Mouse (Mus musculus): ENCODE measurements around the gene Arid1b.

The Arid1b gene

DNA sequence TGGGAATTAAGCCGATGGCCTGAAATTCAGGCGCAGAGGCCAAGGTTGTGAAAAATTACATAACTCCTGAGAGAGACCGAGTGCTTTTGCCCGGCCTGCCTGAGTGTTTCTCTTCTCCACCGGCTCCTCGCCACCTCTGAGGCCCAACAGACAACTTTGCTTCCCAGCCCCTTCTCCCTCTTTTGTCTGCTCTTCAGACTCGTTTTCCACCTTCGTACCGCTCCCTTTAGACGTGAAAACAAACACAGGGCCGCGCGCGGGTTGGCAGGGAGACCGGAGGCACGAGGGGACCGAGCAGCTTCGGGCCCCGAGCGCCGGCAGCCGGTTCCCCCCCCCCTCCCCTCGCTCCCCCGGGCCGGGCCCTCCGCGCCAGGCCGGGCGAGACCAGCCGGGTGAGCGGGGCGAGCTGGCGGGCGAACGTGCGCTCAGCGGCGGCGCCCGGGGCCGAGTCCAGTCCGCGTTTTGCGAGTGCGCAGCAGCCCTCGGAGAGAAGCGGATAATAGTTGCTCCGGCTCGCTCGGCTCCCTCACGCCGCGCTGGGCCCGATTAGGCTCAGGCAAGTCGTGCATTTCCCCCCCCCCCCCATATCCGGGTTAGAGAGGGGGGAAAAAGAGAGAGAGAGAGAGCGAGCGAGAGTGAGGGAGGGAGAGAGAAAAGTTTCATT lies at the start of gene Arid1b:
TSS of gene Arid1b (plus strand) at position 493 of the 664 bp plus-strand sequence.
- DNase-seq (ENCODE audit: low spot score) = peak; percentile 83

DNA sequence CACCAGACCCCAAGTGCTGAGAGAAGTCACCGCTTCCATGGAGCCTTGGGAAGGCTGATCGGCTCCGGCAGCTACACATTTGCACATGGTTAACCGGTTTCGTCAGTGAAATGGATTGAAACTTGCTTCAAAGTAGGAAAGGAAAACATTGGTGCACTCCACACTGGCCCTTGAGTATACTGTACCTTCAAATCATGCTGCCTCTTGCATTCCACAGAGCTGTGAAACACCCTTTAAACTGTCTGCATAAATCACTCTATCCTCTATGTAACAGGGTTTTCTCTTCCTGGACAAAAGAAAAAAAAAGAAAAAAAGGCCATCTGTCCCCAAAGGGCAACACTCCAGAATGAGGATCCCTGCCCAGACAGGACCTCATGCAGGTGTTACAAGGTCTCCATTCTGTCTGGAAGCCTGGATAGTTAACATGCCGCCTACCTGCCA lies 48.8 kb upstream of the Arid1b start:
- peak; percentile 10 for DNase-seq (ENCODE audit: low spot score)

DNA sequence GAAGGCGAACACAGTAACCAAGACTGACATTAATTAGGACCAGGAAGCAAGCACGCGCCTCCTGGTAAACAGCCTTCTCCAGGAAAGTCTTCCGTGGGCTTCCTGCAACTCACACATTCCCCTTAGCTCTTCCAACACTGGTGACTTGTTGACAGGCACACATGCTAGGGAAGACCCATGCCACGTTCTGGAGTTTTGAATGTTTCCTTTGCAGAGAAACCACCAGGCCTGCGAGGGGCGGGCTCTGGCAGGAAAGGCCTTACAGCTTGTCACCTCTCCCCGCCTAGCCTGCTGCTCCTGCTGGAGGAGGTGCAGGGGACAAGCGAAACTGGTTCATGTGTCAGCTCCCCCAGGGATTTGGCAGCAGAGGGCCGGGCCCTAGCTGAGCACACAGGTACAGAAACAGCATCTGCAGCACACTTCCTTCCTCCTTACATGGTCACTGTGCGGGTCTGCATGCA lies 48.2 kb upstream of the Arid1b start:
- peak; percentile 84 for DNase-seq (ENCODE audit: low spot score)

DNA sequence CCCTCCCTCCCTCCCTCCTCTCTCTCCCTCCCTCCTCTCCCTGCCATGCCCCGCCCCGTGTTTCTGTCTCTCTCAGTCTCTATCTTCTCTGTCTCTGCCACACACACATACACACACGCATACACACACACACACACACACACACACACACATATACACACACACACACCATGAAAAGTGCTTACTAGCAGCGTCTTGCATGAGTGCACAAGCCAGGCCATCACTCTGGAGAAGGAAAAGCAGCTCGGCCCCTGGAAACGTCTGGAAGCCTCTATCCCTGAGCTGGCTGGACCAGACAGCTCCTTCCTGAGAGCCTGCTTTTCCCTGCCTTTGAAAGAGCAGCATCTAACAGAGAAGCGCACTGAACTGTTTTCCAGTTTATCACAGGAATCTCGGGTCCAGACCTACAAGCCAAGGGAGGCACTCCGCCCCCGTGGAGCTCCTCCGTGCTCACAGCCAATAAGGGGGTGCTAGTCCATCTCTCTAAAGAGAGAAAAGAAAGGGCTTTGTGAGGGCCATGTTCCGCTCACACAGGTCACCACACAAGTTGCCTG lies 47.6 kb upstream of the Arid1b start:
- peak; percentile 53 for DNase-seq (ENCODE audit: low spot score)

DNA sequence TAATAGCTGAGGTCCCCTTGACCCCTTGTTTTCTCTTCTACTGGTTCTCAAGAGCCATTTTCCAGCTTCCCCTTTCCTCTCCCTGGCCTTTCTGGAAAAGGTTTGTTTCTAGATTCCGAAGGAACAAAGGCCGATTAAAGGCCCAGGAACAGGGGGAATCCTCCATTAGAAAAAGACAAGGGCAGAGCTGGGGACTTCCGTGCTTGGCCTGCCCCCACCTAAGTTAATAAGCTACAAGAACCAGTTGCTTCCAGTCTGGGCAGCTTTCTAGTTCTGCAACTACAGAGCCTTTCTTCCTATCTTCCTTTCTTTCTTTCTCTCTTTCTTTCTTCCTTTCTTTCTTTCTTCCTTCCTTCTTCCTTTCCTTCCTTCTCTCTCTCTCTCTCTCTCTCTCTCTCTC lies 47.1 kb upstream of the Arid1b start:
- DNase-seq (ENCODE audit: low spot score) = peak; percentile 44

DNA sequence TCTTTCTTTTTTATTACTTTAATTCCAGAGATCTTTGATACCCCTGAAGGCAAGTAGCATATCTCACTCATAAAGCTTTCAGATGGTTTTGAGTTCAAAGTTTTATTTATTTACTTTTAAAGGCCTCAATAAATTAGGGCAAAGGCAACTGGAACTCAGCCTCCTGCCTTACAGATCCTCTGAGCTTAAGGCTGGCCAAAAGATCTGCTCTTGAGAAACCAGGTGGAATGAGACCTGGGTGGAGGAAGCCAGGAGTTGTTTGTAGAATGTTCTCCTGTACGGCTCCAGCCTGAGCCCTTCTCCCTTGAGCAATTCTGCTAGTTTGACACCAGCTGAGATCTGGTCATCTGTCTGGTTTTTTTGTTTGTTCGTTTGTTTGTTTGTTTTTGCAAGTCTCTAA lies 46.7 kb upstream of the Arid1b start:
- peak; percentile 34 for DNase-seq (ENCODE audit: low spot score)

DNA sequence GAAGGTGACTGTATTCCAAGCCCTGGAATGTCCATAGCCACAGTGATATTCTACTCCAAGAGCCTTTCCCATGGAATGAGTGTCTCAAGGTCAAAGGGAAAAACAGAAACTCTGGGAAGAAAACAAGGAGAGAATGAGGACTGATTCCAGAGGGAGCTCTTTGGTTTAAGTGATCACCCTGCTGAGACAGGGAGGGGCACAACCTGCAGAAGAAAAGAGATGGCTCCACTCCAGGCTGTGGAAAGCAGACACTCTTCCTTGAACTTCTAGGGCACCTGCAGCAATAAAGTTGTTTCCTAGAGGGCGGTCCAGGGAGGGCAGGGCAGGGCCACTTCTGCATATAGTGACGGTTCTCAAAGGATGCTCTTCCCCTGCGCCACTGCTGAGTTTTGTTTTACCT lies 45.6 kb upstream of the Arid1b start:
- DNase-seq (ENCODE audit: low spot score) = no peak

DNA sequence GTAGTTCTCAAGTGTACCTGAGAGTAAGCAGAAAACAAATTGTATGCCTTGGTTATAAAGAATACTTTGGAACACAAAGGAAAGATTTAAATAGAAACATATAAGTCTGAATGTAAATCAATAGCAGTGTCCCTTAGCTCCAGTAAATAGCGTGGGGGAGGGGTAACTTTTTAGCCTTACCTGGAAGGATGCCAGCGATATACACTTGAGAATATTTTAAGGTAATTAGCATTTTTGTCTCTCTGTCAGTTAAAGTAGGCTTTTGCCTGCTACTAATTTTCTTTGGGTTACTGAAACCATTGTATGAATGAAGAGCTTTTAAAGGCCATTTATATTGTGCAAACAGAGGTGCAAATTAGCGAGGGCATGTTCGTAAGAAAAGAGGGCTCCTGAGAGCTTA lies 39.7 kb upstream of the Arid1b start:
- no peak for DNase-seq (ENCODE audit: low spot score)

DNA sequence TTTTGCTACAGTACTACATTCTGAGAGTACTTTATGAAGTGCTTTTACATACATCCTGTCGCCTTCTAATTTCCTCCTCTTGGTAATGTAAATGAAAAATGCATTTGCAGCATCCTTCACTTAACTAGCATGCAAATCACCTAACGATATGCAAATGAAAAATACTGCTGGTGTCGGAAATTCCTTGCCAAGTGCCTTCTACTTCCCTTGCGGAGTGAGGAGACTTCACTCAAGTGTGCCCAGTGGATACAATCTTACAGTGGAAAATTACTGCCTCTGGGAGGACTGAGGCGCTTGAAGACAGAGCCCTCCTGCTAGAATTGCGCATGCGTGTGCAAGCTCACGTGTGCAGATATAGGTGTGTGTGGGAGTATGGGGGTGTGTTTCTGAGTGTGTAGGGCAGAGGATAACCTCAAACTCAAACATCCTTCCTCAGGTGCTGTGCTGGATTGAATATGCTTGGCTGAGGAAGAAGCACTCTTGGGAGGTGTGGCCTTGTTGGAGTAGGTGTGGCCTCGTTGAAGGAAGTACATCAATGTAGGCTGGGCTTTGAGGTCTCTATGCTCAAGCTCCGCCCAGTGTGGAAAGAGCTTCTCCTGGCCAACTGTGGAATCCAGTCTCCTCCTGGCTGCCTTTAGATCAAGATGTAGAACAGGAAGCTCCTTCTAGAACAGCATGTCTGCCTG lies 29.8 kb upstream of the Arid1b start:
- DNase-seq (ENCODE audit: low spot score) = no peak

DNA sequence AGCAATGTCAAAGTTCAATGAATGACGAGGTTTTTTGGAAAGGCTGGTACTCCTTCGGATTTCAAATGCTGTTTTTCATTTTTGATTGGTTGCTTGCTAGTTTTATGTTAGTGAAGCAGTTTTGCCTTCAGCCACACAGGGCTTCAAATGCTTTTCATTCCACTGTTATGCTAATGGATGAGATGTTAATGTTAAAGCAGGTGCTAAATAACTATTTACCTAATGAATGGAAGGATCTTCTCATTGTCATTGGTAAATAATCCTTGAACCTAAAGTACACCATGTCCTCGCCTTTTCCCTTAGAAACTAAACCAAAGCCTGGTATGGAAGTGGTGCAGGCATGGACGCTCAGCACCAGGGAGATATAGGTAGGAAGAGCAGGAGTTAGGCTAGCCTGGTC lies 26.9 kb upstream of the Arid1b start:
- no peak for DNase-seq (ENCODE audit: low spot score)

DNA sequence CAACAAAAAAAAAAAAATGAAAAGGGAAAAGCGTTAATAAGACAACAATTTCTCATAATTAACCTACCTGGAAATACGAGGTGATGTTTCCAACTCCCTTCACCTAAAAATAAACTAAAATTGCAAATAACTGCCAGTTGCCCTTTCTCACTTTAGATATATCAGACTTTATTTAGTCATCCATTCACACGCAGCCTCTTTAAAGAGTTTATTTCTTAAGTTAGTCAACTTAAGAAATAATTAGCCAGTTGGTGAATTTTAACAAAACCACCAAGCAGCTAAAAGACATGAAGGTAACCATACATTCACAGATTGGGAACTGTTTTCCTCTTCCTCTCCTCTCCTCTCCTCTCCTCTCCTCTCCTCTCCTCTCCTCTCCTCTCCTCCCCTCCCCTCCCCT lies 26.1 kb upstream of the Arid1b start:
- DNase-seq (ENCODE audit: low spot score) = no peak

DNA sequence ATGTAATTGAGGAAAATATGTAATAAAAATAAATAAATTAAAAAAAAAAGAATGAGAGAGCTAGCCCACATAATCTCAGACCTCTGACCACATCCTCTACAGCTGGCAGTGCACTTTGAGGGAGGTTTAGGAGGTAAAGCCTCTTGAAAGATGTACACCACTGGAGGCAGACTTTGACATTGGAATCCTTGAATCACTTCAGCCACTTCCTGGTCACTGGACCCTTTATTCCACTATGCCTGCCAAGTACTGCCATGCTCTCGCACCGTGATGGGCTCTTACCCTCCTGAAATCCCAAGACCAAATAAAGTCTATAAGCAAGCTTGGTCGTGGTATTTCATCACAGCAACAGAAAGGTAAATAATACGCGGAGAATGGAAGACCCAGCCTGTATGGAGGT lies 25.3 kb upstream of the Arid1b start:
- DNase-seq (ENCODE audit: low spot score) = no peak

DNA sequence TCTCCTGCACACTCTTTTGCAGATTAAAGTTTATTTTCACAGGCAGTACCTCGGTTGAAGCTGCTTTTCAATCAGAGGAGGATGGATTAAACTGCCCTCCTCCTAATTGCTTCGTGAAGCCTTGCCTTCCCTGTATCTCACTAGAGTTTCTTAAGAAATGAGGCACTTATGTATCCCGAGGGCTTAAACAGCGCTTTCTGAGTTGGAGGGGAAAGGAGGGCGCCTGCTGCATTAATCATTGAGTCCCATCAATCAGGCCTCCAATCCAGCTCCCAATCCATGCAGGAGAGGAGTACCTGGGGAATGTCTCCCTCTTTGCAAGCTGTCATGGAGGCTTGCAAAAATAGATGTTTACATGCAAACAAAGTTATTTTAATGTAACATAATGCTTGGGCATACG lies 21.9 kb upstream of the Arid1b start:
- DNase-seq (ENCODE audit: low spot score) = no peak

DNA sequence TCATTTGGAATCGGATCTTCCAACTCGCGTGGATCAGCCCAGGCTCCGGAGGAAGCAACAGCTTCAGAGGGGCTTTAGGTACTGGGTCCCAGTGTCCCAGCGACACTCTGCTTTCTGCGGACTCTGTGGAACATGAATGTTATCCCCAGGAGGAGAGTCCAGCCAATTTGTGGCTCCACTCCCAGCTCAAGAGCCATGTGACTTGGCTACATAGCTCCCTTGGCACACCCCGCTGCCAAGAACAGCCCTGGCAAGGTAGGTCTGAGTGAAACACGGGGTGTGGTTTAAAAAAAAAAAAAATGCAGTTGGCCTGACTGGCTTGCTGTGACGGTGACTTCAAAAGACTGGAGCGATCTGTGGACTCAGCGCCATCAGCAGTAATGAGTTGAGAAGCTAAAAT lies 19.4 kb upstream of the Arid1b start:
- peak; percentile 86 for DNase-seq (ENCODE audit: low spot score)

DNA sequence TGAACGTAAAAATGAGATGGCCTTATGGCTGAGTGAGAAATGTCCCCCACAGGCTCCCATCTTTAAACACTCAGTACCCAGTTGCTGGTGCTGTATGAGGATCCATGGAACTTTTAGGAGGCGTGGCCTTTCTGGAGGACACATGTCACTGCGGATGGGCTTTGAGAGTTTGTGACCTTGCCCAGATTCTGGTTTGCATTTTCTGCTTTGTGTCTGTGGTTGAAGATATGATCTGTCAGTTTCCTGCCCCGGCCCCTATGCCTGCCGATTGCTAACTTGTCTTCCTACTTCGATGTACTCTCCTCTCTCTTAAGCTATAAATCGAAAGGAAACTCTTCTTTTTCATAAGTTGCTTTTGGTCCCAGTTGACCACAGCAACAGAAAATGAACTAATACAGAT lies 14.0 kb upstream of the Arid1b start:
- DNase-seq (ENCODE audit: low spot score) = no peak

DNA sequence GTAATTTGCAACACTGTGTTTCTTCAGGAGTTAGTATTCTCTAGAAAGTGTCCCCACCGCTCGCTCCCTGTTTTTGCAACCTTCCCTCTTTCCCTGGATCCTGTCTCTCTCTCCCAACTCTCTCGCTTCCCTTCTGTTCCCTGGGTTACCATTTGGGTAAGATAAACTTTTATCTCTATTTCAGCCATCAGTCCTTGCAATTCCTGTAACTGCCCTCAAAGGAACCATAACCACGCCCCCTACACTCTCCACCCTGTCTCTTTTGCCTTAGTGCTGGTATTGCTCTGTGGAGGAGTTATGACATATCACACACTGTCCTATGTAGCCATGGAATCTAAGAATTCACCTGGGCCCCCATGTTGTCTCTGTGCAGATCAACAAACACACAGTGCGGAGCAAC lies 11.3 kb upstream of the Arid1b start:
- DNase-seq (ENCODE audit: low spot score) = no peak

DNA sequence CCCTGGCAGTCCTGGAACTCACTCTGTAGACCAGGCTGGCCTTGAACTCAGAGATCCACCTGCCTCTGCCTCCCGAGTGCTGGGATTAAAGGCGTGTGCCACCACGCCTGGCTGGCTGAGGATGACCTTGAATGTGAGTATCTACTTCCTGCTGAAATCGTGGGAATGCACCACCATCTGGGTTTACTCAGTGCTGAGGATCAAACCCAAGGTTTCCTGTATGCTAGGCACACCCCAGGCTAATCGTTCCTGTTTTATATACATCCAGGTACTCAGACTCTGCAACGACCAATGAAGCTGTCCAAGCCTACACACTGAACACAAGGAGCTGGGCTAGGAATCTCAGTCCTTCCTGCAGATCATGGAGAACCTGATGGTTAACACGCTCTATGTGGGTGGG lies 9.4 kb upstream of the Arid1b start:
- no peak for DNase-seq (ENCODE audit: low spot score)

DNA sequence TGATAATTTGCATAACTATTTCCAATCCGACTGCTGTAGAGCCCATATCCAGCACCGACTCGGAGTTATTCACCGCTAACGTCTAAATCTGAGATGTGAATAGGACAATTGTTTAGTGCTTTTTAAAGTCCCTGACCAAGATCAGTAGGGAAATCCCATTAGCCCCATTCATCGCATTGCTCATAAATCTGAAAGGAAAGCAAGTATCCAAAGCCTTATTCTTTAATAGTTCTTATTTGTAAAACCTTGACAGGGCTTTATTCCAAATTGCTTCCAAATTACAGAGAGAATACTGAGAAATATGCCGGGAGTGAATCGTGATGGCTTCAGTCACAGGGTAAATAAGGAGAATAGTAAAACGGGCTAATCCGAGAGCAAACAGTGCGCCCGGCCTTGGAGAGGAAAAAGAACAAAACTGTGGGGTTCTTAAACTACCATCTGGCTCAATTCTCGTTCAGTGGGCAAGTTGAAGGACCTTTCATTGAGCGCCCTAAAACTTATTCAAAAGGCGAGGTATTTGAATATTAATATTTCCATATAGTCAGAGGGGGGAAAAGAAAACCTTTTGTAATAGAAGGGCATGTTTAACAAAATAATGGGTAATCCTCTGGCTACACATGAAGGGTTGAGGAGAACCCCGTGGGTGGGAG lies 3.1 kb upstream of the Arid1b start:
- DNase-seq (ENCODE audit: low spot score) = no peak

DNA sequence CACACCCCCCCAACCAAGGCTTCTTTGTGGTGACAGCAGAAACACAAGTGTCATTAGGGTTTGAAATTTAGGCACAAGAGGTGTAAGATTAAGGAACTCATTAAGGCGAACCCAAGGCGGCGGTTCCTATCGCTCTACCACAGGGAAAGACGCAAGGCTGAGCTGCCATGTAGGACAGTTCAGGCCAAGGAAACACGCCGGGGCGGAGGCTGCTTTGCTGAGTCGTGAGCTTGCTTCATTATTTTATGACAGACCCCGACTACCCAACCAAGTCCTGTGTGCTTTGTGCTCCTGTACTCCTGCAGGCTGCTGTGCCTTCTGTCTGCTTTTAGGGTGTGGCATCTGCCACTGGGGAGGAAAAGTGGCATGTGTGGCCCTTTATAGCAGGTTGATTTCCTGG lies 2.5 kb upstream of the Arid1b start:
- no peak for DNase-seq (ENCODE audit: low spot score)

DNA sequence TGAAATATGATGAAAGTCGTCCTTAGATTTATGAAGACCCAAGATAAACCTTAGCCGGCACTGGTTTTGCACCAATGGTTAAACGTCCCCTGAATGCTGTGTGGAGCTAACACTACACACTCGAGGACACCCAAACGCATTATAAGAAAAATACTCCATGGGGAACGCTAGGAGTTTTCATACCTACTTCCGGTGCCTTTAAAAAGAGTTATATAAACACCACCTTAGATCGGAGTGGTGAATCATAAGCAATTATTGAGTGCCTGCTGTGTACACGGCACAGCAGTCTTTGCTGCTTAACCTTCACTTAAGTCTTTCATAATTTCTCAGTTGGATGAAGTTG lies 664 bp upstream of the Arid1b start:
- no peak for DNase-seq (ENCODE audit: low spot score)

DNA sequence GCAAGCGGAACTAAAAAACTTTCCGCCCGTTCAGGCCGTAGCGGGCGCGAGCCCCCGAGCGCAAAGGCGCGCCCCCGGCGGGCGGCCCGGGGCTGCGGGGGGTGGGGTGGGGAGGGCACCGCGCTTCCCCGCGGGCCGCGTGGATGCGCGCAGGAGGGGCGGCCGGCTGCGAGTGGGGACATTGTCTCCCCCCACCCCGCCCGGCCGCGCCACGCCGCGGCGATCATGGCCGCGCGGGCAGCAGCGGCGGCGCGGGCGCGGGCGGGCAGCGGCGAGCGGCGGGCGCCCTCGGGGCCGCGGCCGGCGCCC lies 326 bp downstream of the Arid1b start:
- DNase-seq (ENCODE audit: low spot score) = no peak

DNA sequence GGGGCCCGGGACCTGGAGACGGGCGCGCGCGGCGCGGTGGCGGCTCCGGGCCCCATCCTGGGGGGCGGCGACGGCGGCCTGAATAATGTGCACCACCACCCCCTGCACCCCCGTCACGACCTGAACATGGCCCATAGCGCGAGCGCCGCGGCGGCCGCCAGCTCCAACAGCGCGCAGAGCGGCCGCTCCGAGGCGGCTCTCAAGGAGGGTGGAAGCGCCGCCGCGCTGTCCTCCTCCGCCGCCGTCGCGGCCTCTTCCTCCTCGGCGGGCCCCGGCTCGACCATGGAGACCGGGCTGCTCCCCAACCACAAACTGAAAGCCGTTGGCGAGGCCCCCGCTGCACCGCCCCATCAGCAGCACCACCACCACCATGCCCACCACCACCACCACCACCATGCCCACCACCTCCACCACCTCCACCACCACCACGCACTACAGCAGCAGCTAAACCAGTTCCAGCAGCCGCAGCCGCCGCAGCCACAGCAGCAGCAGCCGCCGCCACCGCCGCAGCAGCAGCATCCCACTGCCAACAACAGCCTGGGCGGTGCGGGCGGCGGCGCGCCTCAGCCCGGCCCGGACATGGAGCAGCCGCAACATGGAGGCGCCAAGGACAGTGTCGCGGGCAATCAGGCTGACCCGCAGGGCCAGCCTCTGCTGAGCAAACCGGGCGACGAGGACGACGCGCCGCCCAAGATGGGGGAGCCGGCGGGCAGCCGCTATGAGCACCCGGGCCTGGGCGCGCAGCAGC lies 855 bp downstream of the Arid1b start:
- DNase-seq (ENCODE audit: low spot score) = peak; percentile 59
